Mouse (Mus musculus): ENCODE results near the gene Fgfrl1. TPM values are rescaled to one million over a fixed set of nuclear protein-coding genes. Genes with fewer than 3 reads are reported as not detected.

Fgfrl1 gene
- 57.6 TPM for polyA plus RNA-seq (2021)

- peak; percentile 47 for ATAC-seq
- POLR2A ChIA-PET, result interaction anchor here (1.4 kb wide), 1 partner anchor 9 kb away, joined by 3 read pairs; no protein-coding TSS in a partner anchor
Observed at GRCm38 (mm10) chr5:108692271-108692670, at the start of gene Fgfrl1. Gene Fgfrl1, plus strand, starts transcription at chr5:108692382.

GRCm38 (mm10) chr5:108643674-108644073, 48.5 kb upstream of the Fgfrl1 start:
- no peak for ATAC-seq
- POLR2A ChIA-PET, result no interaction called here
- TF ChIP-seq CTCF (IDR thresholded peaks at IDR 0.05), result no peak
- DNase-seq (ENCODE audit: low read depth, low spot score), result no peak
- H3K27me3 ChIP-seq, result no peaks in the 10 kb centered on the region
- CTCF ChIA-PET, result no interaction called here
- in situ Hi-C loops (cut with MboI; ENCODE audit: low pct_unique_long_range_greater_than_20kb), result no loop called here

More at GRCm38 (mm10) chr5:108692271-108692670, at the start of gene Fgfrl1:
- CTCF ChIA-PET, result interaction anchor here (0.7 to 4.6 kb wide), 9 partner anchors 9 to 40 kb away, joined by 3 to 30 read pairs (median 5); partner anchors contain the start of gene Slc26a1
- H3K27me3 ChIP-seq, result no peaks in the 10 kb centered on the region
- DNase-seq (ENCODE audit: low read depth, low spot score), result no peak
- TF ChIP-seq CTCF (IDR thresholded peaks at IDR 0.05), result no peak
- in situ Hi-C loops (cut with MboI; ENCODE audit: low pct_unique_long_range_greater_than_20kb), result no loop called here

GRCm38 (mm10) chr5:108645651-108646342, 46.4 kb upstream of the Fgfrl1 start:
- in situ Hi-C loops (cut with MboI; ENCODE audit: low pct_unique_long_range_greater_than_20kb), result no loop called here
- CTCF ChIA-PET, result interaction anchor here (1.1 kb wide), 1 partner anchor 15 kb away, joined by 3 read pairs; no protein-coding TSS in a partner anchor
- TF ChIP-seq CTCF (IDR thresholded peaks at IDR 0.05), result no peak
- no peaks in the 10 kb centered on the region for H3K27me3 ChIP-seq
- ATAC-seq (no peak), DNase-seq (ENCODE audit: low read depth, low spot score) (no peak)
- POLR2A ChIA-PET, result no interaction called here

GRCm38 (mm10) chr5:108646343-108646660, 45.9 kb upstream of the Fgfrl1 start:
- ChIA-PET CTCF (interaction anchor here (1.0 to 1.1 kb wide), 2 partner anchors 10 to 15 kb away, joined by 3 to 4 read pairs; no protein-coding TSS in a partner anchor), POLR2A (no interaction called here)
- in situ Hi-C loops (cut with MboI; ENCODE audit: low pct_unique_long_range_greater_than_20kb), result no loop called here
- no peak for TF ChIP-seq CTCF (IDR thresholded peaks at IDR 0.05)
- no peaks in the 10 kb centered on the region for H3K27me3 ChIP-seq
- no peak for ATAC-seq
- no peak for DNase-seq (ENCODE audit: low read depth, low spot score)

- ChIA-PET CTCF (interaction anchor here (1.0 to 1.4 kb wide), 3 partner anchors 9 to 11 kb away, joined by 4 to 5 read pairs (median 4); no protein-coding TSS in a partner anchor), POLR2A (interaction anchor here (0.5 to 1.3 kb wide), 2 partner anchors 23 to 31 kb away, joined by 3 to 7 read pairs; no protein-coding TSS in a partner anchor)
- DNase-seq (ENCODE audit: low read depth, low spot score) (no peak), ATAC-seq (no peak)
- in situ Hi-C loops (cut with MboI; ENCODE audit: low pct_unique_long_range_greater_than_20kb), result no loop called here
- no peak for TF ChIP-seq CTCF (IDR thresholded peaks at IDR 0.05)
- no peaks in the 10 kb centered on the region for H3K27me3 ChIP-seq
Observed at GRCm38 (mm10) chr5:108647311-108647710, 44.9 kb upstream of the Fgfrl1 start.

- no peaks in the 10 kb centered on the region for H3K27me3 ChIP-seq
- DNase-seq (ENCODE audit: low read depth, low spot score) (no peak), ATAC-seq (no peak)
- no peak for TF ChIP-seq CTCF (IDR thresholded peaks at IDR 0.05)
- in situ Hi-C loops (cut with MboI; ENCODE audit: low pct_unique_long_range_greater_than_20kb), result no loop called here
- POLR2A ChIA-PET, result interaction anchor here (1.3 kb wide), 1 partner anchor 23 kb away, joined by 3 read pairs; no protein-coding TSS in a partner anchor
- CTCF ChIA-PET, result interaction anchor here (1.1 to 1.4 kb wide), 3 partner anchors 10 to 13 kb away, joined by 3 to 5 read pairs (median 4); partner anchors contain the start of gene Idua
Observed at GRCm38 (mm10) chr5:108647820-108648465, 44.2 kb upstream of the Fgfrl1 start.

GRCm38 (mm10) chr5:108648937-108649576, 43.1 kb upstream of the Fgfrl1 start:
- TF ChIP-seq CTCF (IDR thresholded peaks at IDR 0.05), result no peak
- ChIA-PET POLR2A (no interaction called here), CTCF (interaction anchor here (1.3 kb wide), 3 partner anchors 12 to 222 kb away, joined by 3 read pairs; partner anchors contain the start of gene Idua)
- ATAC-seq (no peak), DNase-seq (ENCODE audit: low read depth, low spot score) (no peak)
- in situ Hi-C loops (cut with MboI; ENCODE audit: low pct_unique_long_range_greater_than_20kb), result no loop called here
- H3K27me3 ChIP-seq, result no peaks in the 10 kb centered on the region

- no peaks in the 10 kb centered on the region for H3K27me3 ChIP-seq
- TF ChIP-seq CTCF (IDR thresholded peaks at IDR 0.05), result no peak
- in situ Hi-C loops (cut with MboI; ENCODE audit: low pct_unique_long_range_greater_than_20kb), result loop anchor here (5.0 to 25.0 kb wide), 2 partner anchors 223 to 738 kb away; partner anchors contain the start of gene Rpl5
- POLR2A ChIA-PET, result interaction anchor here (1.2 kb wide), 1 partner anchor 10 kb away, joined by 4 read pairs; no protein-coding TSS in a partner anchor
- DNase-seq (ENCODE audit: low read depth, low spot score) (no peak), ATAC-seq (no peak)
- CTCF ChIA-PET, result interaction anchor here (1.3 to 1.5 kb wide), 3 partner anchors 13 to 216 kb away, joined by 6 to 12 read pairs (median 6); partner anchors contain the start of gene Atp5k
Observed at GRCm38 (mm10) chr5:108650341-108650740, 41.8 kb upstream of the Fgfrl1 start.

GRCm38 (mm10) chr5:108651136-108651720, 41.0 kb upstream of the Fgfrl1 start:
- no peak for DNase-seq (ENCODE audit: low read depth, low spot score)
- TF ChIP-seq CTCF (IDR thresholded peaks at IDR 0.05), result no peak
- no peak for ATAC-seq
- ChIA-PET POLR2A (interaction anchor here (1.2 kb wide), 2 partner anchors 11 to 13 kb away, joined by 3 to 4 read pairs; no protein-coding TSS in a partner anchor), CTCF (interaction anchor here (0.6 to 2.9 kb wide), 22 partner anchors 9 to 618 kb away, joined by 3 to 14 read pairs (median 4); partner anchors contain the start of genes Atp5k, Dgkq and Idua)
- in situ Hi-C loops (cut with MboI; ENCODE audit: low pct_unique_long_range_greater_than_20kb), result loop anchor here (5.0 to 25.0 kb wide), 2 partner anchors 224 to 739 kb away; partner anchors contain the start of gene Rpl5
- no peaks in the 10 kb centered on the region for H3K27me3 ChIP-seq
